Mouse (Mus musculus): ENCODE data around the gene Nol10.

Gene Nol10

GRCm38 (mm10) chr12:17360650-17361049 lies 12.4 kb downstream of the Nol10 start:
- DNase-seq (ENCODE audit: low read depth, low spot score): no peak

- no peak for DNase-seq (ENCODE audit: low read depth, low spot score)
Measured at GRCm38 (mm10) chr12:17362316-17362715, 14.1 kb downstream of the Nol10 start.

GRCm38 (mm10) chr12:17366981-17367380 lies 18.7 kb downstream of the Nol10 start:
- DNase-seq (ENCODE audit: low read depth, low spot score): peak; percentile 62

- DNase-seq (ENCODE audit: low read depth, low spot score): no peak
Measured at GRCm38 (mm10) chr12:17369111-17369510, 20.9 kb downstream of the Nol10 start.

GRCm38 (mm10) chr12:17369551-17370325 lies 21.5 kb downstream of the Nol10 start:
- DNase-seq (ENCODE audit: low read depth, low spot score): no peak

GRCm38 (mm10) chr12:17371589-17372235 lies 23.5 kb downstream of the Nol10 start:
- DNase-seq (ENCODE audit: low read depth, low spot score): peak; percentile 44

GRCm38 (mm10) chr12:17372696-17373095 lies 24.4 kb downstream of the Nol10 start:
- DNase-seq (ENCODE audit: low read depth, low spot score): no peak

GRCm38 (mm10) chr12:17373470-17373975 lies 25.3 kb downstream of the Nol10 start:
- DNase-seq (ENCODE audit: low read depth, low spot score): no peak

- no peak for DNase-seq (ENCODE audit: low read depth, low spot score)
Measured at GRCm38 (mm10) chr12:17375243-17375642, 27.0 kb downstream of the Nol10 start.

GRCm38 (mm10) chr12:17376521-17376920 lies 28.3 kb downstream of the Nol10 start:
- no peak for DNase-seq (ENCODE audit: low read depth, low spot score)

GRCm38 (mm10) chr12:17380991-17381390 lies 32.7 kb downstream of the Nol10 start:
- no peak for DNase-seq (ENCODE audit: low read depth, low spot score)

GRCm38 (mm10) chr12:17382759-17383158 lies 34.5 kb downstream of the Nol10 start:
- DNase-seq (ENCODE audit: low read depth, low spot score): no peak

GRCm38 (mm10) chr12:17386896-17387295 lies 38.6 kb downstream of the Nol10 start:
- DNase-seq (ENCODE audit: low read depth, low spot score): no peak

- DNase-seq (ENCODE audit: low read depth, low spot score): no peak
Measured at GRCm38 (mm10) chr12:17387332-17388135, 39.3 kb downstream of the Nol10 start.

- DNase-seq (ENCODE audit: low read depth, low spot score): no peak
Measured at GRCm38 (mm10) chr12:17388136-17388437, 39.8 kb downstream of the Nol10 start.

GRCm38 (mm10) chr12:17390036-17390435 lies 41.8 kb downstream of the Nol10 start:
- DNase-seq (ENCODE audit: low read depth, low spot score): peak; percentile 13

GRCm38 (mm10) chr12:17390510-17390909 lies 42.3 kb downstream of the Nol10 start:
- no peak for DNase-seq (ENCODE audit: low read depth, low spot score)

- no peak for DNase-seq (ENCODE audit: low read depth, low spot score)
Measured at GRCm38 (mm10) chr12:17393148-17393547, 44.9 kb downstream of the Nol10 start.

GRCm38 (mm10) chr12:17397150-17397549 lies 48.9 kb downstream of the Nol10 start:
- DNase-seq (ENCODE audit: low read depth, low spot score): no peak

GRCm38 (mm10) chr12:17401419-17401818 lies 53.2 kb downstream of the Nol10 start:
- no peak for DNase-seq (ENCODE audit: low read depth, low spot score)

GRCm38 (mm10) chr12:17402116-17402515 lies 53.9 kb downstream of the Nol10 start:
- no peak for DNase-seq (ENCODE audit: low read depth, low spot score)

- DNase-seq (ENCODE audit: low read depth, low spot score): no peak
Measured at GRCm38 (mm10) chr12:17403998-17404397, 55.7 kb downstream of the Nol10 start.

Measured in A20 (cell line).